Mouse (Mus musculus) splenic B cell, adult 2 months (primary cell): ENCODE data around the gene Bod1.

Experiments used
- DNase-seq: peaks from one replicate; pipeline ENCODE4 v3.0.0-alpha.2; 2011; ENCODE audit warnings: low read depth, low spot score
- H3K27me3 ChIP-seq: 2 replicates; pipeline ENCODE4 v1.6.1; 2012; ENCODE audit warnings: mild to moderate bottlenecking, low read length, moderate library complexity, mixed read lengths; ENCODE audit not compliant: control insufficient read depth, poor library complexity, insufficient read depth, severe bottlenecking
- H3K36me3 ChIP-seq: 2 replicates; pipeline ENCODE4 v1.6.1; 2012; ENCODE audit warnings: mild to moderate bottlenecking, low read length, moderate library complexity, mixed read lengths; ENCODE audit not compliant: control insufficient read depth, poor library complexity, insufficient read depth, severe bottlenecking

Gene Bod1

DNA sequence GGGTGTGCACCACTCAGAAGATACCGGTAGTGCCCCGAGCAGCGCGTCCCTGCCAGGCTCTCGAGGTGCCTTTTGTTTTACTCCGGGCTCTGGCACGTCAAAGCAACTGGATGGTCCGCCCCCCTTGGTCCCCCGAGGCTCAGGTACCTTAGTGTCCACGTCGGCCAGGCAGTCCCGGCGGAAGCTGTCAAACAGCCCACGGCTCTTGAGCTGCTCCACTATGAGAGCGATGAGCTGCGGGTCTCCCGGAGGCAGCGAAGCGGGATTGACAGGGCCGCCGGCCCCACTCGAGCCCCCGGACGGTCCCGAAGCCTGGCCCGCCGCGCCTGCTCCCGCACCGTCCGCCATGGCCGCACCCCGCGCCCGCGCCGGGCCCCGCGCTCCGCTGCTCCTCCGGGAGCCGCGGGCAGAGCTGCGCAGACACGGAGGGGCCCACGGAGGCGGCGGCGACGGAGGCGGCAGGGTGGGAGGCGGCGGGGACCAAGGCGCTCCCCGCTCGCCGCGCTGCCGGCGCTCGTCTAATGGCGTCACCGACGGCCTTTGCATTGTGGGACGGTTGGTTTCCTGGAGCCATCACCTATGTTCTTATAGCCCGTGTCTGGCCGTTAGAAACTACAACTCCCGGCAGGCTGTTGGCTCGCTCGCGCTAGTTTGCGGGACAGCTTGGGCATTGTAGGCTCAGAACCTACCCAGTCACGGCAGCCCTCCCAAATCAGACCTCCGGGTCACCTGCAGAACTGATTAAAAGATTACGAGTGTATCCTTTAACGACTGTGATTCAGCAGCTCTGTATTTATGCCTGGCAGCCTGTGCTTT is at the start of gene Bod1:
TSS of gene Bod1 (minus strand) at position 532 of the 816 bp plus-strand sequence.
- DNase-seq = peak; percentile 95
- Histone ChIP-seq H3K36me3 (0 out of 2 replicates have a peak, but pooled peaks cover 3% of the 10 kb centered on the region), H3K27me3 (no peaks in the 10 kb centered on the region)

- Histone ChIP-seq H3K36me3 (no peaks in the 10 kb centered on the region), H3K27me3 (no peaks in the 10 kb centered on the region)
- no peak for DNase-seq
These were observed 47.4 kb upstream of the Bod1 start for GRCm38 (mm10) chr11:31719090-31719489.

DNA sequence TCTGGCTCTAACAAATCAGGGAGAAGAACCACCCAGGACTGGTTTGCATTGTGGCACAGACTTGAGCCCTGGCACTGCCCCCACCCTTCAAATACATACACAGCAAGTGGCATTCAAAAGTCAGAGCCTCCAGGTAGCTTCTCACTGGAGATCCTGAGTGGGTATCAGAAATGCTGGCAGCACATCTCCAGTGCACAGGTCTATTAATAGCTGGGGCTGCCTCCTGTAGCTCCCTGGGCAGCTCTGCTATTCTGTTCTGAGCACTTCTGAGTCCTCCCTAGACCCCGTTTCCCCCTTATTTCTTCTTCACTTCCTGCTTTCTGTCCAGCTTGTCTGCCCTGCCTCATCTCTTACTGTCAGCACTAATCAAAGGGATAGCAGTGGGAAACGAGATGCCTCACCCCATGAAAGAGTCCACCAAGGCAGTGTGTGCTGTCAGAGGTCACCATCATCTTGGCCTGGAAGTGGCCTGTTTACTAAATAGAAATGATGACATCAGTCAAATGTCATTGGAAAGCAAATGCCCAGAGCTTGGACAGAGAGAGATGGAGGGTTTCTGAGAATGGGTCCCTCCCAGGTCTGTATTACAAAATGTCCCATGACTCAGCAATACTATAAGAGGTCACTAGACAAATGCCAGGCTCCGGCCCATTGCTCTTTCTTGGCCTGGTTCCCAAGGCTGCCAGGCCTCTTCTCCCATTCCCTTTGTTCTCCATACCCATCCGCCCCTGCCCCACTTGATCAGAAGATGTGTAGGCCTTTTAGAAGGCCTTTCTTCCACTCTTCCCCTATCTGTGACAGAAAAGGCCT is 46.4 kb upstream of the Bod1 start:
- H3K27me3 ChIP-seq = no peaks in the 10 kb centered on the region
- H3K36me3 ChIP-seq = no peaks in the 10 kb centered on the region
- no peak for DNase-seq

DNA sequence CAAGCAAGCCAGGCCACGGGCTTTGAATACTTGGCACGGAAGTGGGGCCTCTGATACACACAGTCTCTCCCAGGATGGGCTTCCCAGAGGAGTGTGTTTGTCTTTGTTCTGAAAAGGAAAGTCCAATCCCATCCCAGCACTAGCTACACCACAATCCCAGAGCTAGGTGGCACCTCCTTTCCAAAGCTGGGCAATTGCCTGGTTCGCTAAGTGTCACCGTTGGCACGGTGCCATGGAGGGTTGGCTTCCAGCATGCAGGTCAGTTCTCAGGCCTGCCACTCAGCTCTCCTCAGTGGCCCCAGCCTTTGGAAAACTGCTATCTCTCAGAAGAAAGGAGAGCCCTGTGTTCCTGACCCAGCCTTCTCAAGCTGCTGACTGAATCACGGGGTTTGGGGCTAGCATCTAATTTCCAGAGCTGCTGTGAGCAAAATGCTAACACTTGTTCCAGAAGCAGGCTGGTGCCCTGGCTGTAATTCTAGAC is 42.0 kb upstream of the Bod1 start:
- DNase-seq = no peak
- no peaks in the 10 kb centered on the region for H3K27me3 ChIP-seq

DNA sequence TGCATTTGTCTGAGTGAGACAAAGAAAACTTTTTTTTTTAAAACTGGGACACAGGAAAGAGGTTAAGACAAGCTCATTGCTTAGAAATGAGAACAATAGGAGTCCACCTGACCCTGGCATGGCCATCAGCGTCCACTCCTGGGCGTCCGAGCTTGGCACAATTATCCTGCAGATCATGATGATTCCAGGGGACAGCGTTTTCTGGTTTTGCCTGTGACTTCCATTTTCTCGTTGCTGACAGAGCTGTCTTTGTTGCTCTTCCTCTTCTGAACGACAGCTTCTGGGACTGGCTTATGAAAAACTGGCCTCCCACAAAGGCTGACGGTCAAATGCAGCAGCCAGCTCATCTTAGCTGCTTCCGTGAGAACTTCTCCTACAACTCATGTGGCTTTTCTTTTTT is 41.4 kb upstream of the Bod1 start:
- Histone ChIP-seq H3K27me3 (no peaks in the 10 kb centered on the region), H3K36me3 (no peaks in the 10 kb centered on the region)
- no peak for DNase-seq

More for the DNA sequence above, 42.0 kb upstream of the Bod1 start:
- no peaks in the 10 kb centered on the region for H3K36me3 ChIP-seq

GRCm38 (mm10) chr11:31707771-31708170 is 36.1 kb upstream of the Bod1 start:
- no peak for DNase-seq
- H3K36me3 ChIP-seq = no peaks in the 10 kb centered on the region
- no peaks in the 10 kb centered on the region for H3K27me3 ChIP-seq

GRCm38 (mm10) chr11:31703173-31703572 is 31.5 kb upstream of the Bod1 start:
- H3K36me3 ChIP-seq = no peaks in the 10 kb centered on the region
- no peak for DNase-seq
- no peaks in the 10 kb centered on the region for H3K27me3 ChIP-seq

DNA sequence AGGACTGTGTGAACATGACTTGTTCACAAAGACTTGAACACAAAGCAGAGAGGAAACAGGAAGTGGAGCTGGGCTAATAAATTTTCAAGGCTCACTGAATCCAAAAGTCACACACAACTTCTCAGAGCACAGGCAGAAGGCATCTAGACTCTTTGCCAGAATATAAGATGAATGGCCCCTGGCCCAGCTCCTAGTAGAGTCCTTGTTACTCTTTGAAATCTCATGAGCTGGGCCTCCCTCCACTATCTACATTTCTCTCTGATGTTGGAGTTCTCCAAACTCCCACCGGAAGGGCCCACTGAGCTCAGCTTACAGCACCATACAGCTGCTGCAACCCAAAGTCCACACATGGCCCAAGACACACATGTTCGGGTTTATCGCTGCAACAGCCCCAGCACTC is 30.2 kb upstream of the Bod1 start:
- DNase-seq = no peak
- Histone ChIP-seq H3K27me3 (no peaks in the 10 kb centered on the region), H3K36me3 (no peaks in the 10 kb centered on the region)

DNA sequence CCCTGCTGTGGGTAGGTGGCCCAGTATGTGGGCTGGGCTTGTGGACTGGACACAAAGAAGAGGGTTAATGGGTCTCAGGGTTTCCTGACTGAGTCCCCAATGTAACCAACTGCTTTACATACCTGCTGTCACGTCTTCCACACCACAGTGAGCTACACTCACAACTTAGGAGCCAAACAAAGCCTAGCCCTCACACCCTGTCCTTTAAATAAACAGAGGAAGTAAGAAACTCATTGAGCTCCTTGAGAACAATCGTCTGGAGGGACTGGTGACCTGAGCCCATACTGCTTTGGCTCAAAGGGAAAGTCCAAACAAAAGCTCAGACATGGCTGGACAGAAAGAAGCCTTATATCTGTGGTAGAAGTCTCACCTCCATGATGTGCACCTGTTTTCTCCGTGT is 27.8 kb upstream of the Bod1 start:
- Histone ChIP-seq H3K36me3 (no peaks in the 10 kb centered on the region), H3K27me3 (no peaks in the 10 kb centered on the region)
- DNase-seq = no peak

- no peak for DNase-seq
- Histone ChIP-seq H3K36me3 (no peaks in the 10 kb centered on the region), H3K27me3 (no peaks in the 10 kb centered on the region)
These were observed 23.1 kb upstream of the Bod1 start for GRCm38 (mm10) chr11:31694801-31695200.

- peak; percentile 43 for DNase-seq
- no peaks in the 10 kb centered on the region for H3K36me3 ChIP-seq
These were observed 22.4 kb upstream of the Bod1 start for GRCm38 (mm10) chr11:31694109-31694508.

DNA sequence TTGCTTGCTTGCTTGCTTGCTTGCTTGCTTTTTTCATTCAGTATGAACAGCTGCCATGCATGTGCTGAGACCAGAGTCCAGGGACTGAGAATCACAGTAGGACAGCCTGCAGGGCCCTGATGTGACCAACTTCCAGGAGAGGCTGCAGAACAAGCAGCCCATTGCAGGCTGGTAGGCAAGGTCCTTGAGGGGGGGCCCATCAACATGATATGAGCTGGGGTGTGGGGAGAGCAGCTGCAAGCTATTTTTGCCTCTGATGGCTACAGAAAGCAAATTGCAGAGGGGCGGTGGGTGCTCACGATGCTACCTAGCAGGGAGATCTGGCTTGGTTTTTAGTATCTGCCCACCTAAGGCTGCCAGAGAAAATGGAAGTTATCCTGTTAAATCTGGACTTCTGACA is 21.6 kb upstream of the Bod1 start:
- Histone ChIP-seq H3K27me3 (no peaks in the 10 kb centered on the region), H3K36me3 (no peaks in the 10 kb centered on the region)
- no peak for DNase-seq

More at GRCm38 (mm10) chr11:31694109-31694508, 22.4 kb upstream of the Bod1 start:
- no peaks in the 10 kb centered on the region for H3K27me3 ChIP-seq

DNA sequence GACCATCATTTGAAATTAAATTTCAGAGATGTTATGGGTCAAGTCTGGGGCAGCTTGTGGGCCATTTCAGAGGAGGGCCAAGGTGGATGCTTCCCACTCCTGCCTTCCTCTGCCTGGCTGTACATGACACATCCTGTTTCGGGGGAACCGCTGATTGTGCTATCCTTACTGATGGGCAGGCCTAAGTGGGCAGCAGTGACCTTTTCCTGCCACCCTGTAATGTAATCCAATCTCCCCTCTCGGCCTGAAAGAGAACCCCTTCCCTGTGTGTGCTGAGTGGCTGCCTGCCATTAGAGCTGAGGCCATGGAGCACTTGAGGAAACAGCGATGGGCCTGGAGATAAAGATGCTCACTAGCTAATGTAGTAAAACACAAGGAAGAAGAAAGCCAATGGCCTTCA is 17.3 kb upstream of the Bod1 start:
- no peak for DNase-seq
- Histone ChIP-seq H3K36me3 (no peaks in the 10 kb centered on the region), H3K27me3 (no peaks in the 10 kb centered on the region)

- Histone ChIP-seq H3K27me3 (no peaks in the 10 kb centered on the region), H3K36me3 (no peaks in the 10 kb centered on the region)
- DNase-seq = no peak
These were observed 13.4 kb upstream of the Bod1 start for GRCm38 (mm10) chr11:31684913-31685567.

DNA sequence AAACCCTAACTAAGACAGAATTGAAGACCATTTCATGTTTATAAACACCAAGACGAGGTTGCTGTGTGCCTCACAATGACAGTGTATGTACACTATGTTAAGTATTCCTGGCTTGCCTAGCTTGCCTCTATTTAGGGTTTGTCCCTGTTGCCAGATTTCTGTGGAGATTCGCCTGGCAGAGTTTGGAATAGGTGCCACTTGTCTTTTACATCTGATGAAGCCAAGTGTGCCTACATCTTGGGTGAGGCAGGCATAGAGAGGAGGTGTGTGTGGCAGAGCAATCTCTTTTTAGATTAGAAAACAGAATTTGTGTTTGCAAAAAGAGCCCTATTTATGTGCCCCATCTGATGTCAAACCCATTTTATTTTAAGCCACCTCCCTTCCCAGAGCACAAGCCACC is 12.4 kb upstream of the Bod1 start:
- no peaks in the 10 kb centered on the region for H3K36me3 ChIP-seq
- H3K27me3 ChIP-seq = no peaks in the 10 kb centered on the region
- DNase-seq = no peak
